Mouse (Mus musculus): ENCODE data around the gene Asb17.
"Not testable (repeated sequence)": the region's sequence is repeated elsewhere in the genome, so short reads cannot be mapped to it uniquely, and the experiment has no call there.

Gene Asb17

DNA sequence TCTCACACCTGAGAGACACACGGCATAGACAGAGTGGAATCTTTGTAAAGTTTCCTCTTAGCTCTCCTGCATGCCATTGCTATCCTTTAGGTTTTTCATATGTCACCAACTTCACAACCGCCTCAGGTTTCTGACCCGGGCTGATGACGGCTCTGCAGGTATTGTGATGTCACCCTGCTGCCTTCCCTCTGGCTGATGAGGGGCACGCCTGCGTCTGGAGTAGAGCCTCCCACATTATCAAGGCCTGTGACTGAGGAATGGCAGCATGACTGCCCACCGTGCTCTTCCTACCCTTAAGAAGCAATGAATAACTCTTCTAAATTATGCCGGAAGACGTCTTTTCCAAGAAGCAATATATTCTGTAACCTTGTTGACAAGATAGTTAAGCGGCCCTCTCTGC, at the start of gene Asb17:
TSS of gene Asb17 (plus strand) at position 180 of the 400 bp plus-strand sequence.
- no peak for DNase-seq (ENCODE audit: low spot score in 2 of 2)

DNA sequence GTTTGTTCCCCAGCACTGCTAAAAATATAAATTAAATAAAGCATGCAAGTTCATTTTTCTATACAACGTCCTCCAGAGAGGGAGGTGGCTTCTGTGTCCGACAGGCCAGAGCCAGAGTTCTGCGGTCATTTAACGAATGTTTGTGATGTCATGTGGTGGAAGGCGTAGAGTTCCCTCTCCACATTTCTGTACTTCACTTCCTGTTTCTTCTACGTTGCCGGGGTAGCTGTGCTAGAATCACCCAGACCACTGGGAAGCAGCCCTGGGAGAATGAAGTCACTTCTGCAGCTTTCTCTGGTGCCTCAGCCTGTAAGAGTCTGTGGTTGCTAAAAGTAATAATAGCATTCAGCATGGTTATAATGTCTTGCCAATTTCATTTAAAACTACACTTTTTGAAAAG, 46.4 kb upstream of the Asb17 start:
- no peak for DNase-seq (ENCODE audit: low spot score in 2 of 2)

DNA sequence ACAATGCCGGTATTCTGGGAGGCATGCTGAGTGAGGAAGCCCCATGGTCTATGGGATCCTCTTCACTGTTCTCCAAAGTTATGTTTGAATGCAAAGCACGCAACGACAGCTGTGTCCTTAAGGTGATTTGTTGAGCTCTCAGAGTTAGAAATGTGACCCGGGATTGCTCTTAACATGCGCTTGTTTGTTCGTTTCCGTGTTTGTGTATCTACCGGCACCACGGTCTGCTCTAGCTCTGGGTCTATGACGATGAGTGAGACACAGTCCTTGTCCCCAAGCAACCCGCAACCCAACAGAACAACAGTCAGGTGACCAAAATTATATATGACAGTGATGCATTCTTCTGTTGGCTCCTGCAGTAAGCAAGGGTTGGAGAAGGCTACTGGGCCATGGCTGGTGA, 44.4 kb upstream of the Asb17 start:
- no peak for DNase-seq (ENCODE audit: low spot score in 2 of 2)

DNA sequence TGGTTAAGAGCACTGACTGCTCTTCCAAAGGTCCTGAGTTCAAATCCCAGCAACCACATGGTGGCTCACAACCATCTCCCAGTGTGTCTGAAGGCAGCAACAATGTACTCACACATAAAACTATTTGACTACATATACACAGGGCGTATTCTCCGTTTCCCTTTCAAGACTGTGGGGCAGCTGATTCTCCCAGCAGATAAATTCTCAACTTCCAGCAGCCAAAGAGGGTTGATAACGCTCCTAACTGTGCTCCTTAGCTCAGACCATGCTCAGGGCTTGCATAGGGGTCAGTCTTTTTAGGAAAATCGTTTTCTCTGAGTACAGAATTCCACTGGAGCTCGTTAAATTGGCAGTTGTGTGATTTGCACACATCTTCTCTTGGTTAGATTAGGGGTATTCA, 43.3 kb upstream of the Asb17 start:
- DNase-seq (ENCODE audit: low spot score in 2 of 2): no peak

DNA sequence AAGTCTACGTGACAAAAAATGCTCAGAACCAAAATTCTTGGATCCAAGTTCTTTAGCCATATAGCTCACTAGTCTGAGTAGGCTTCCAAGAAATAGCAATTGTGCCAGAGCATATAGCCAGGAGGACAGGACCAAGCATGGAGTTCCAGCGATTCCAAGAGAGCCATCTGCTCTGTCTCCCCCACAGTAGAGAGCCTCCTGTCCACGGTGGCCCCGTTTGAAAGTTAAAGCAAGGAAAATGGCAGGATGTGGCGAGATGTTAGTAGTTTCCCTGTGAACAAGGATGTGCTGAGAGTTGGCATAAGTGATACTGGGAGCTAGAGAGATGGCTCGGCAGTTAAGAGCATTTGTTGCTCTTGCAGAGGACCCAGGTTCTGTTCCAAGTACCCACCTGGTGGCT, 42.5 kb upstream of the Asb17 start:
- DNase-seq (ENCODE audit: low spot score in 2 of 2): no peak

DNA sequence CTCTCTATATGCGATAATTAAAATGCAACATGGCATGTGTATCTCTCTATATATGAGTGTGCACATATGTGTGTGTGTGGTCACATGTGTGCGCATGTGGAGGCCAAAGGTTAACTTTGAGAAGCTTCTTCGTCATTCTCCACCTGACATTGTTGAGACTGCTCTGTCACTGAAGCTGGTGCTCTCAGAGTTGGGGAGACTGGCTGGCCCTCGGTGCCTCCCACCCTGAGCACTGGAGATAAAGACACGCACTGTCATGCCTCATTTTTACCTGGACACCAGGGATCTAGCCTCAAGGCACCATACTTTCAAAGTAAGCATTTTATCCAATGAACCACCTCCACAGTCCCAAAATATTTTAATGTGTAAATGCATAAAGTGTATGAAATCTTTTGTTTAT, 41.4 kb upstream of the Asb17 start:
- DNase-seq (ENCODE audit: low spot score in 2 of 2): no peak

DNA sequence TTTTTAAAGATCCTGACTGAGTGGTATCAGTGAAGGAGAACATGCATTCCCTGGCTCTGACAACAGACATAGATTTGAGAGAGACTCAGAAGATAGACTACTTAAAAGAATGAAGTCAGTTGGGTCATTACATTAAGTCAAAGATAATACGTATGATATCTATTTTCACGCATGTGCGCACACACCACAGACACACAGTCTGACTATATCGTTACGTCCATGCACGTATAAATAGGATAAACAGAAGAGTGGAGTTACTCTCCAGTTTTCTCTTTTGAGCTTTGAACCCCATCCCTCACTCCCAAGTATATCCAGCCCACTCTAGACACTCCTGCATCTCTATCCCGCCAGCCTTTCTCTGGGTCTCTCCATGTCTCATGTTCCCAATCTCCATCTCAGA, 40.0 kb upstream of the Asb17 start:
- DNase-seq (ENCODE audit: low spot score in 2 of 2): no peak

DNA sequence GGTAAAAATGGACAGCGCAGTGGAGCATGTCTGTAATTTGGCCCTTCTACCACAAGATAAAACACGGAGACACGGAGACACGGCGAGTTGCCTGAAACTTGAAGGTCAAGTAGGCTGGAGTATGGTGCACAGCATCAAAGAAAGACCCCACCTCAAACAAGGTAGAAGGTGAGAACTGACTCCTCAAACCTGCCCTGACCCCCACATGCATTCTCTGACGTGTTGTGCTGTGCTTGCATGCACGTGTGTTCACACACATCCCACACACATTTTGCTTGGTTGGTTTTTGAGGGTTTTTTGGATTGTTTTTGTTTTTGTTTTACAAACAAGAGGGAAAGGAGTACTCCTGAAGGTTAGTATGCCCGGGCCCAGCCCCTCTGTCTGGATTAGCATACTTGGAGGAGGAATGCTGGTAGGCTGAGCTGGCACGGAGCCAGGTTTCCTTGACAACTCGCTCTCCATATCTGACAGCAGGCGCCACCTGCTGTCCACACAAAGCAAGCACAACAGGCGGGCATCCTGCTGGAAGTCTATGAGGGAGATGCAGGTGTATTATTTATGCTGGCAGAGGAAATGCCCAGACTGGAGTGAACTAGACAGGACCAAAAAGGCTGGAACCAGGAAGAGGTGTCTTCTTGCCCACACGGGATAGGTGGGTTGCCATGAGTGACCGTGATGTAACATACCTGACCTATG, 37.8 kb upstream of the Asb17 start:
- peak; percentile 86 to 93 for DNase-seq (ENCODE audit: low spot score in 2 of 2)

DNA sequence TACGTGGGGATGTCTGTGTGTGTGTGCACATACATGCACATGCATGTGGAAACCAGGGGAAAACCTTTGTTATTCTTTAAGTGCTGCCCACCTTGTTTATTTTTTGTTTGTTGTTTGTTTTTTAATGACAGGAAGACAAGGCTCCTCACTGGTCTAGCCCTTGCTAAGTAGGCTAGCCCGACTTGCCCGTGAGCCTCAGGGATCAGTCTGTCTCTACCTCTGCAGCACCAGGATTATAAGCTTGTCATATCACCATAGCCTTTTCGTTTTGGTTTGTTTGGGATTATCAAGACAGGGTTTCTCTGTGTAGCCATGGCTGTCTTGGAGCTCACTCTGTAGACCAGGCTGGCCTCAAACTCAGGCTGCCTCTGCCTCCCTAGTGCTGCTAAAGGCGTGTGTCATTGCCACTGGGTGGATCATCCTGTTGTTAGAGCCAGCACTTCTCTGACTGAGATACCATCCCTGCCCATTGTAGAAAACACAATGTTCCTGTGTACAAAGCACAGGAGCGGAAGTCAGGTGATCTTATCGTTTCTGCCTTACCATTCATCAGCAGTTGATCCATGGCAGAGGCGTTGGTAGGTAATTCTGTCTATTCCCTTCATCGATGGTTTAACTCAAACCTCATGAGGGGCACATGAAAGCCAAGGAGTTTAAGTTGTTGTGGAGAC, 37.1 kb upstream of the Asb17 start:
- DNase-seq (ENCODE audit: low spot score in 2 of 2): no peak

DNA sequence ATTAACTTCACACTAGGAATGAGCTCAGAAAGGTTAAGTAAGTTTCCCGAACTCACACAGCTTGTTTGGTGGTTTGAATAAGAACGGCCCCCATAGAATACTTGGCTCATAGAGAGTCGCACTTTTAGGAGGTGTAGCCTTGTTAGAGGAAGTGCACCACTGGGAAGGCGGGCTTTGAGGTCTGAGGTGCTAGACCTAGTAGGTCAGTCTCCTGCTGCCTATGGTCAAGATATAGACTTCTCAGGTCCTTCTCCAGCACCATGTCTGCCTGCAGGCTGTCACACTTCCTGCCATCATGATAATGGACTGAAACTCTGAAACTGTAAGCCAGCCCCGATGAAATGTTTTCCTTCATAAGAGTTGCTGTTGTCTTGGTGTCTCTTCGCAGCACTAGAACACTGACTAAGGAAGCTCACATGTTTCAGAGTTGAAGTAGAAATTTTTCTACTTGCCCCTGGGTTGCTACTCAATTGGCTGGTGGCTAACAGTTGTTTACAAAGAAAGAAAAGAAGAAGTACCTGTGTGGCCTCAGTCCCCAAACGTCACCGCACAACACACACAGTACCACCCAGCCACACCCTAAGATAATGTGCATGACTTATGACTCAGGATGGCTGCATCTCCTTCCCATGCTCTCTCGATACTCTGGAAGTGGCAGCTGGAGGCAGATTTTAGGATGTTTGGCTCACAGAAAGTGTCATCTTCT, 36.4 kb upstream of the Asb17 start:
- DNase-seq (ENCODE audit: low spot score in 2 of 2): no peak

DNA sequence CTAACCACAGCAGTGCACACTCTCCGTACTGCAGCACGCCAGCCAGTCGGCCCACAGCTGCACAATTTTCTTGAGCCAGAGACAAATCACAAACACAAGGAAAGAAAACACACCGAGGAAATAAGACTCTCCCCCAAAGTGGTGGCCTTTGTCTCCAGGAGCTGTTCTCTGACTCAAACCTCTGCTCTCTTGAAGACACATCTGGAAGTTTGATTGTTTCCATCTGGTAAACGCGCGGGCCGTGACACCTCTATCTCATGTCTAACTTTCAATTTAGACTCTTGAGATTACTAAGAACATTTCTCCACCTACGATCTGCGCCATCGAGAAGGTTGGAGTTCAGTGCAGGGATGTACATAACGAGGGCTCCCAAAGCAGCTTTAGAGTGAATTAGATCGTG, 35.6 kb upstream of the Asb17 start:
- no peak for DNase-seq (ENCODE audit: low spot score in 2 of 2)

DNA sequence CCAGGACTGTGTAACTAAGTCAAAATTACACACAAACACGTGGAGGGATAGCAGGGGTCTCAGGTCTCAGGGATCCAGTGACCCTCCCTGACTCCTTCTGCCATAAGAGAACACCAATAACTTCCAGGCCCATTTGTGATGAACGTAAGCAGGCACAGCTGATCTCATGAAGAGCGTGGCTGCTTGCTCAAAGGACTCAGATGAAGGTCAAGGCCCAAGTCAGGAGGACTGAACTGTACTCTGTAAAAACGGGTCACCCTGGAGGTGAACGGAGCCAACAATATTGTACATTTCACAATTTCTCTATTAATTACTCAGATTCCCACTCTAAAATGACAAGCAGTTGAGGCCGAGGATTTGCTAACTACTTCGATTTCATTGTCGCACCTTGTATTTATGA, 30.0 kb upstream of the Asb17 start:
- DNase-seq (ENCODE audit: low spot score in 2 of 2): no peak

DNA sequence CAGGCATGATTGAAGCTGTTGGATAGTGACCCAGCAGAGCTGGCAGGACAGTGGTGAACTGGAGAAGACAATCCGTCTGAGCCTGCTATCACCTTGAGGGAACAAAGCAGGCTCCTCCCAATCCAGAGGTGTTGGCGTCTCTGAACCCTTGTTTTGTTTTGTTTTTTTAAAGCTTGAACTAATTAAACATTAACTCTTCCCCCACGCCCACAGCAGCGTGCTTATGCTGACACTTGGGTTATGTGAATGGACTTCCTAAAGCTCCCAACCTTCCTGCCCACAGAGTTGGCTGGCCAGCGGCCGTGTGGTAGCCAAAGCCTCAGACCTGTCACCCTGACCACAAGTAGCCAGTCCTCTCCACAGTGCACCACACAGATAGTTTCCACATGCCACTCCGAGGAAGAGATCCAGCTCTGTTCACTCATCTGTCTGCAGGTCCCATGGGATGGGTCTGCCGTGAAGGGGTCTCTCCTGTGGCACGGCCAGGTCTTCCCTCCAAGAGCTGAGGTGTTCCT, 26.6 kb upstream of the Asb17 start:
- DNase-seq (ENCODE audit: low spot score in 2 of 2): no peak

DNA sequence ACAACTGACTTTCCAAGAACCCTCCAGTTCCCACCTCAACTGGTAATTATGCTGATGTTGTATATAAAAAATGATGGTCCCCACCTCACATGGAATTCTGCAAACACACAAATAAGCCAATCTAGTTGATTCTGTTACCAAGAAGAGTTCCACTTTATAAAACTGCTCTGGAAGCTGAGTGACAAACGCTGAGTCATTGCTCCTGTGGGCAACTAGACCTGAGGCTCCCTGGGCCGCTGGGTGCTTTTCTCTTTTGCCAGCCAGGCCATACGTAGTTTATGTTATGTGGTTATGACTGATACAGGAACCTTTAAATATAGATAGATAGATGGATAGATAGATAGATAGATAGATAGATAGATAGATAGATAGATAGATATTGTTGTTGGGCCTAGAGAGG, 25.3 kb upstream of the Asb17 start:
- DNase-seq (ENCODE audit: low spot score in 2 of 2): no peak

DNA sequence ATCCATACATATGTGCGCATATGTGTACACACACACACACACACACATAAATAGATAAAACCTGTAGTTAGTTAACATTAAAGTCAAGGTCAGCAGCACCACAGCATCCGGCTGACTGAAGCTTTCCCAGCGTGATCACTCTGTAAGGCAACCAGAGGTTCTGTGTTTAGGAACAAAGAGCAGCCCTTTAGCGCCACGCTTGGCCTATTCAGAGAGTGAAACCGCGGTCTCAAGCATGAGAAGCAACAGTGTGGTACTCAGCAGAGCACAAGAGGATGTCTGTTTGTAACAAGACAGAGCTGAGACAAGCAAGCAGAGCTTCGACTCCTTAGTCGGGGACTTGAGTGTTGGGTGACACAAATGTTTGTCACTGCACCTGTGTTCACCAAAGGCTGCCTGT, 24.6 kb upstream of the Asb17 start:
- DNase-seq (ENCODE audit: low spot score in 2 of 2): no peak

DNA sequence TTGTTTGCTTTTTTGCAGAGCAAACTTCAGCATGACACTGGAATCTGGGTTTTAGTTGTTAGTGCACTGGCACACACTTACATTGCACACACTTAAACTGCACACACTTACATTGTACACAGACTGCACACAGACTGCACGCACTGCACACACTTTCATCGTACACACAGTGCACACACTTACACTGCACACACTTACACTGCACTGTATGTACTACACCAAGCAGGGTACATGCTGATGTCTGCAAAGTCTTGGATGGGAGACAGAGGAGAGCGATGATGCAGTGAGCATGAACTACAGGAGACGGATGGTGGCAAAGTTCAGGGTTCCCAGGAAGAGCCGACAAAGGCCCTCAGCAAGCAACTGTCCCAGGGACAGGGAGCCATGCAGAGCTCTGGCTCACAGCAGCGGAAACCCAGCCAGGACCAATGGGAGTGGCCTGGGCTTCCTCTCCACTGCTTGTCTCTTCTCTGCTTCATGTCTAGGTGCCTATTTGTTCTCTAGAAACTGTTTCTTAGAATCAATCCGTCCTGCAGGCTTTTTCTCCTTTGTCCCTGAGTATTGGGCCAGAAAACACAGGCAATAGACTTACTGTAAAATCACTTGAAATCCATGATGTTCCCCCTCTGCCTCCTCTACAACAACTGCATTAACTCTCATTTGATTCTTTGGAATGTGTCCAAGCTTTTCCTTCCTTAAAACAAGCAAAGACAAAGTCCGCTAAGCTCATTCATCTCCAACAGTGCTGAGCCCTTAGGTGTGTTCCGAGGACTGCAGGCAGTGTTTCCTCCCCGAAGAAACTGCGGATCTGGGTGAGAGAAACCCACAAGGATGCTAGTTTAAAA, 20.1 kb upstream of the Asb17 start:
- DNase-seq (ENCODE audit: low spot score in 2 of 2): no peak

DNA sequence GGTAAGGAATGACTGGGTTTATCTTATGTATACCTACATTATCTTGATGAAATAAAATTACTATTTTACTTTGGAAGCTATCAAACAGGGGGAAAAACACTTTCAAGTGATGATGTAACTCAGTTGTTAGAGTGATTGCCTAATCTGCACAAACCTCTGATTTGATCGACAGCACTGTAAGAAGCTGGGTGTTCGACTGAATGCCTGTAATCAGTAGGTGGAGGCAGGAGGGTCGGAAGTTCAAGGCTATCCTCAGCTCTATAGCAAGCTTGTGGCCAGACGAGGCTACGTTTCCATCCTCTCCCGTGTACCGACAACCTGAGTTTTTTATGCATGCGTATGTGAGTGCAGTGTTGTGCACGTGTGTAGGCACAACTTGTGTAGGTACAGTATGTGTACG, 18.8 kb upstream of the Asb17 start:
- no peak for DNase-seq (ENCODE audit: low spot score in 2 of 2)

DNA sequence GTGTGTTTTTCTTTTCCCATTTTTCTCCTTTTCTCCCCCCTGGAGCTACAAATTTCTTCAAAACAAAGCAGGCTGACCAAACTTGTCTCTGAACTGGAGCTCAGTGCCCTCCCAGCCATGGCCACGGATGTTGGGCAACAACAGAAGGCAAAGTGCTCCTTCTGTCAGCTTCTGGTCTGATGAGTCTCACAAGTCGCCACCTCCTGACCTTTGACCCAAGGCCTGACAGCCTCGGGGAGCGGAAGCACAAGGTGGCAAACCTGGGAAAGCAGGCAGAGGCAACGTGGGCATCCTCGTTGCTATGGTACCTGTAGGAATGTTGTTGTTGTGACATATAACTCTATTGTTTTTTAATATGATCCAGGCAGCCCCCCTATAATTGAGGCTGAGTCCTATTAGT, 17.4 kb upstream of the Asb17 start:
- no peak for DNase-seq (ENCODE audit: low spot score in 2 of 2)

DNA sequence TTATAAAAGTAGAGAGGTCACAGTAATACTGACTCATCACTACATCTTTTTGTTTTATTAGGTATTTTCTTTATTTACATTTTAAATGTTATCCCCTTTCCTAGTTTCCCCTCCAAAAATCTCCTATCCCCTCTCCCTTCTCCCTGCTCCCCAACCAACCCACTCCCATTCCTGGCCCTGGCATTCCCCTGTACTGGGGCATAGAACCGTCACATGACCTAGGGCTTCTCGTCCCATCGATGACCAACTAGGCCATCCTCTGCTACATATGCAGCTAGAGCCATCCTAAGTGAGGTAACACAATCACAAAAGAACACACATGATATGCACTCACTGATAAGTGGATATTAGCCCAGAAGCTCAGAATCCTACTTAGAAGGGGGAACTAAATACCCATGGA, 14.2 kb upstream of the Asb17 start:
- not testable (repeated sequence) for DNase-seq (ENCODE audit: low spot score in 2 of 2)

DNA sequence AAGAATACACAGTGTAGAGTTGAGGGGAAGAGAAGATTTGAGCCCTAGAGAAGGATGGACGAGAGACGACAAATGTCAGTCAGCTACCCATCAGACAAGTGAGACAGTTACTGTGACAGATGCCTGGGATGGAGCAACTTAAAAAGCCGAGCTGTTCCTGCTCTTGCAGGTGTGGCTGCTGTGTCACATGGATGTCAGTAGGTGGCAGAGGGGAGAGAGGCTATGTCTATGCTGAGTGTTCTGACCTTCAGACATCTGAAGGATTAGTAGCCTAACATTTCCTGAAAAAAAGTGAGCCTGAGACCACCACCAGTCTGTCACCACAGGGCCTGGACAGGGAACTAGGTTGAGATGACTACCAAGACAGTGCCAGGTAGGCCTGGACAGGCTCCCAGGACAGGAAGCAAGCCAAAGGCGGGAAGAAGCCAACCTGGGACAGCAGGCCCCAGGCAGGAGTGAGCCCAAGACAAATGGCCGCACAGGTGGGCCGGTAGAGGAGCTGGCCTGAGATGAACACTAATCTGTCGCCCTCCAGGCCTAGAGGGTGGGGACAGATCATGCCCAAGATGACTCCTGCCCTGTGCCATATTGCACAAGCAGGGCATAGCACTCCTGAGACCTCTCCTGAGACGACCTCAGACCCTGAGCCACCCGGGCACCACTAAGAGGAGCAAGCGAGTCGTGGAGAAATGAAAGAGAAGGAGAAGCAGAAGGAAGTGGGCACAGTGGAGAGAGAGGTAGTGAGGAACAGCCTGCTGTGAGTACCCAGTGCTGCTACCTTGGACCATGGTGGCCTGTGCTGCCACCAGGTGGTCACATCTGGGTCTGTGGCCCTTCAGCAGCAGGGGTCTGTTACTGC, 12.8 kb upstream of the Asb17 start:
- no peak for DNase-seq (ENCODE audit: low spot score in 2 of 2)
